Mouse (Mus musculus): ENCODE measurements around the gene Pygm.

DNA sequence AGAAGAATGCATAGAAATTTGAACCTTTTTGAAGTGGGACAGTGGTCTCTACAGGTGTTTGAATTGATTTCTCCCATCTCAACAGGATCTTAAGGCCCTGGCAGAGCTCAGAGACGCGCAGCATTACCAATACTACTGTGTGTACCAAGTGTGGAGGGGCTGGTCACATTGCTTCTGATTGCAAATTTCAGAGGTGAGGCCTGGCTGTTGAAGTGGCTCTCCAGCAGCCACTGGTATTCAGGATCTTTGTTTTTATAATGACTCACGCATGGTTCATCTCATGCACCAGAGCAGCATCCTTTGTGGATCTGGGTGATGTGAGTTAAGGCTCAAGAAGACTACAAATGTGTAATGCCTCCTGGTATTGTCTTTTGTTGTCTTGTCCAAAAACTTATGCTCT is 11.8 kb upstream of the Pygm start:
- TF ChIP-seq CTCF (IDR thresholded peaks at IDR 0.05; ENCODE audit: low read depth) = no peak
- TF ChIP-seq EP300 (optimal IDR thresholded peaks at IDR 0.05) = no peak

Data from stomach, postnatal 0 days (tissue).